Mouse (Mus musculus) heart, adult 11 months (tissue): ENCODE measurements at regions not wholly inside any gene's neighbourhood (a gene's known extent, or its start where the extent isn't known, plus 50 kb on each side); places are given as distances from the start of the nearest gene placed in this dataset.

ENCODE experiments used
- DNase-seq: peaks from one replicate; pipeline ENCODE4 v3.0.0; 2022

- DNase-seq, result no peak
Observed at GRCm38 (mm10) chr10:37436849-37437248, 298.1 kb upstream of the Marcks start.

- DNase-seq, result no peak
Observed at GRCm38 (mm10) chr10:37434229-37434628, 295.5 kb upstream of the Marcks start.

- DNase-seq, result no peak
Observed at GRCm38 (mm10) chr10:37423047-37423446, 284.3 kb upstream of the Marcks start.

- DNase-seq, result no peak
Observed at GRCm38 (mm10) chr10:37422612-37423011, 283.9 kb upstream of the Marcks start.

GRCm38 (mm10) chr10:37416321-37416720, 277.6 kb upstream of the Marcks start:
- DNase-seq, result no peak

- DNase-seq, result no peak
Observed at GRCm38 (mm10) chr10:37412401-37412800, 273.7 kb upstream of the Marcks start.

- no peak for DNase-seq
Observed at GRCm38 (mm10) chr10:37409749-37410148, 271.0 kb upstream of the Marcks start.

- DNase-seq, result no peak
Observed at GRCm38 (mm10) chr10:37407487-37407886, 268.8 kb upstream of the Marcks start.

- no peak for DNase-seq
Observed at GRCm38 (mm10) chr10:37404933-37405332, 266.2 kb upstream of the Marcks start.

- DNase-seq, result no peak
Observed at GRCm38 (mm10) chr10:37404407-37404806, 265.7 kb upstream of the Marcks start.

- no peak for DNase-seq
Observed at GRCm38 (mm10) chr10:37402376-37402775, 263.7 kb upstream of the Marcks start.

GRCm38 (mm10) chr10:37400991-37401390, 262.3 kb upstream of the Marcks start:
- DNase-seq, result peak; percentile 88

GRCm38 (mm10) chr10:37400379-37400778, 261.7 kb upstream of the Marcks start:
- DNase-seq, result no peak

- DNase-seq, result peak; percentile 98
Observed at GRCm38 (mm10) chr10:37397271-37397991, 258.7 kb upstream of the Marcks start.

GRCm38 (mm10) chr10:37390011-37390410, 251.3 kb upstream of the Marcks start:
- no peak for DNase-seq

GRCm38 (mm10) chr10:37386216-37386615, 247.5 kb upstream of the Marcks start:
- no peak for DNase-seq

- no peak for DNase-seq
Observed at GRCm38 (mm10) chr10:37380024-37380423, 241.3 kb upstream of the Marcks start.

- DNase-seq, result no peak
Observed at GRCm38 (mm10) chr10:37378002-37378702, 239.4 kb upstream of the Marcks start.

- no peak for DNase-seq
Observed at GRCm38 (mm10) chr10:37377258-37378001, 238.7 kb upstream of the Marcks start.

- no peak for DNase-seq
Observed at GRCm38 (mm10) chr10:37376172-37376571, 237.5 kb upstream of the Marcks start.

- DNase-seq, result no peak
Observed at GRCm38 (mm10) chr10:37375648-37376047, 236.9 kb upstream of the Marcks start.

- DNase-seq, result peak; percentile 84
Observed at GRCm38 (mm10) chr10:37368997-37369679, 230.4 kb upstream of the Marcks start.

GRCm38 (mm10) chr10:37367796-37368195, 229.1 kb upstream of the Marcks start:
- peak; percentile 82 for DNase-seq
